24 mouse cellular contexts compared by ENCODE assay signal in the genomic region with DNA sequence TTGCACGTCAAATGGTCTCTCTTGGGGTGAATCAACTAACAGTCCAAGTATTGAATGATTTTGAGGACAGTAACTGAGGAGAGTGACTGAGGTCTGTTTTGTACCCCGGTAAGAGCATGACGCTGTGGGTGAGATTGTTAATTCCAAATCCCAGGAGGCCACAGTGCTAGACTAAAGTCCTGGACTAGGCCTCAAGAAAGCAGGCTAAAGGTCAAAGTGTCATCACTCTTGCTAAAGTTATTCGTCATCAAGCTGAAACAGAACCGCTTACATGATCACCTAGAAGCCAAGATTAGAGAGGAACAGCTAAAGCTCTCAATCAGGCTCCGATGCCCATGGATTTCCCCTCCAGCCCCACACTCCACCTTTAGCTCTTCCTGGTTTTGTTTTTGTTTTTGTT.
DNase-seq lines count a peak whose midpoint lies in the region; ATAC-seq and TF ChIP-seq lines count a peak whose summit lies in the region.
"Had no signal": no experiment of that assay in that cellular context is flagged by ENCODE, and none has a peak within 500 bp of the region (broad histone marks: within the 10 kb centered on the region; RNA-seq: fewer than 3 reads in every experiment).

No protein-coding gene starts in this region.

- H3K9ac ChIP-seq in liver, postnatal 0 days (replicated peaks): no peak overlapping the region
- H3K9ac ChIP-seq in liver, embryonic 11.5 days (ENCODE audit: low read depth, low read length): no peak overlapping the region
- H3K9ac ChIP-seq: embryonic facial prominence, embryonic 13.5 days; forebrain, embryonic 12.5 days; forebrain, embryonic 15.5 days; heart, embryonic 13.5 days; hindbrain, embryonic 12.5 days; hindbrain, embryonic 15.5 days had no signal

- no peaks in the 10 kb centered on the region for H3K27me3 ChIP-seq in liver, postnatal 0 days (ENCODE audit: insufficient read depth, low read length)
- no peaks in the 10 kb centered on the region for H3K27me3 ChIP-seq in liver, embryonic 11.5 days (replicated peaks; ENCODE audit: control insufficient read depth, insufficient read depth, low read length)
- H3K27me3 ChIP-seq: embryonic facial prominence, embryonic 13.5 days; forebrain, embryonic 12.5 days; forebrain, embryonic 15.5 days; heart, embryonic 13.5 days; hindbrain, embryonic 12.5 days; hindbrain, embryonic 15.5 days had no signal

- no peak overlapping the region for H3K27ac ChIP-seq in liver, postnatal 0 days (ENCODE audit: low read depth)
- no peak overlapping the region for H3K27ac ChIP-seq in liver, embryonic 11.5 days (ENCODE audit: low read depth, low read length)
- H3K27ac ChIP-seq: embryonic facial prominence, embryonic 10.5 days; embryonic facial prominence, embryonic 13.5 days; forebrain, embryonic 12.5 days; forebrain, embryonic 15.5 days; heart, adult 2 months; heart, embryonic 10.5 days; heart, embryonic 13.5 days; hindbrain, embryonic 12.5 days; hindbrain, embryonic 15.5 days had no signal

- H3K4me2 ChIP-seq in liver, postnatal 0 days (ENCODE audit: low read depth, low read length): no peak overlapping the region
- H3K4me2 ChIP-seq in liver, embryonic 11.5 days: no peak overlapping the region
- H3K4me2 ChIP-seq: embryonic facial prominence, embryonic 13.5 days; forebrain, embryonic 12.5 days; forebrain, embryonic 15.5 days; heart, embryonic 13.5 days; hindbrain, embryonic 12.5 days; hindbrain, embryonic 15.5 days had no signal

- TF ChIP-seq CTCF in liver, postnatal 0 days (IDR thresholded peaks at IDR 0.05; ENCODE audit: low read depth): no peak

- no peaks in the 10 kb centered on the region for H3K9me3 ChIP-seq in liver, postnatal 0 days (ENCODE audit: low read length)
- no peaks in the 10 kb centered on the region for H3K9me3 ChIP-seq in liver, embryonic 11.5 days (ENCODE audit: control insufficient read depth, low read length)
- H3K9me3 ChIP-seq: embryonic facial prominence, embryonic 10.5 days; embryonic facial prominence, embryonic 13.5 days; forebrain, embryonic 12.5 days; forebrain, embryonic 15.5 days; heart, embryonic 10.5 days; heart, embryonic 13.5 days; hindbrain, embryonic 12.5 days; hindbrain, embryonic 15.5 days had no signal

- WGBS in liver, postnatal 0 days (ENCODE audit: insufficient replicate concordance): 79% methylated on average over 6 of the region's 6 CpGs
- WGBS in liver, embryonic 11.5 days: 75% methylated on average over 6 of the region's 6 CpGs

- TF ChIP-seq EP300 in liver, postnatal 0 days (IDR thresholded peaks at IDR 0.05; ENCODE audit: low read depth): no peak

- intact Hi-C loops in heart, postnatal 14 days (cut with DNase I): no loop called here

- DNase-seq in heart, adult 11 months: peak; percentile 24
- no peak for DNase-seq in heart, postnatal 14 days
- DNase-seq in kidney, adult 8-10 months: peak; percentile 12 to 40
- no peak for DNase-seq in kidney, adult 18-20 months
- DNase-seq in liver, postnatal 0 days: no peak
- DNase-seq in liver, embryonic 11.5 days (ENCODE audit: low spot score): no peak
- DNase-seq: adrenal gland, postnatal 10 days; adrenal gland, postnatal 36 days; cerebellum, adult 18-20 months; cerebellum, adult 9-11 months; cerebellum, postnatal 36 days; embryo, embryonic 11 days; gastrocnemius, postnatal 25 days; heart, adult 2 months had no signal

- ATAC-seq in liver, postnatal 0 days: peak; percentile 33; the same call in 1 of the 2 replicates
- no peak for ATAC-seq in liver, embryonic 11.5 days (replicated peaks; ENCODE audit: low FRiP score)
- ATAC-seq: activated CD4-positive, CD25-positive, alpha-beta regulatory T cell, adult 4 months; forebrain, embryonic 15.5 days had no signal

- no peak overlapping the region for H3K4me3 ChIP-seq in liver, postnatal 0 days (ENCODE audit: low read depth, low read length)
- no peak overlapping the region for H3K4me3 ChIP-seq in liver, embryonic 11.5 days (ENCODE audit: low read depth, low read length)
- H3K4me3 ChIP-seq: embryonic facial prominence, embryonic 10.5 days; embryonic facial prominence, embryonic 13.5 days; erythroblast, embryonic 14.5 days; forebrain, embryonic 12.5 days; forebrain, embryonic 15.5 days; heart, adult 2 months; heart, embryonic 10.5 days; heart, embryonic 13.5 days; hindbrain, embryonic 12.5 days; hindbrain, embryonic 15.5 days had no signal

- no peaks in the 10 kb centered on the region for H3K36me3 ChIP-seq in liver, postnatal 0 days (replicated peaks; ENCODE audit: insufficient read depth, low read length)
- no peaks in the 10 kb centered on the region for H3K36me3 ChIP-seq in liver, embryonic 11.5 days (ENCODE audit: control insufficient read depth, insufficient read depth, low read length)
- H3K36me3 ChIP-seq: embryonic facial prominence, embryonic 10.5 days; embryonic facial prominence, embryonic 13.5 days; forebrain, embryonic 12.5 days; forebrain, embryonic 15.5 days; heart, embryonic 10.5 days; heart, embryonic 13.5 days; hindbrain, embryonic 12.5 days; hindbrain, embryonic 15.5 days had no signal

- no peaks in the 10 kb centered on the region for H3K4me1 ChIP-seq in liver, postnatal 0 days (ENCODE audit: insufficient read depth)
- H3K4me1 ChIP-seq in liver, embryonic 11.5 days (replicated peaks; ENCODE audit: control insufficient read depth, insufficient read depth, low read length): no peaks in the 10 kb centered on the region; the same call in 1 of the 2 replicates
- H3K4me1 ChIP-seq: forebrain, embryonic 15.5 days had no signal

Comparison
In these comparisons a context has a peak if more than half of its experiments do, and no peak if none do; other contexts are left out.
1. DNase-seq: peak in heart, adult 11 months (single experiment) and kidney, adult 8-10 months (2 of 2); none in heart, postnatal 14 days (0 of 2), kidney, adult 18-20 months (single experiment), liver, postnatal 0 days (single experiment) and liver, embryonic 11.5 days (single experiment).